In the genomic region with DNA sequence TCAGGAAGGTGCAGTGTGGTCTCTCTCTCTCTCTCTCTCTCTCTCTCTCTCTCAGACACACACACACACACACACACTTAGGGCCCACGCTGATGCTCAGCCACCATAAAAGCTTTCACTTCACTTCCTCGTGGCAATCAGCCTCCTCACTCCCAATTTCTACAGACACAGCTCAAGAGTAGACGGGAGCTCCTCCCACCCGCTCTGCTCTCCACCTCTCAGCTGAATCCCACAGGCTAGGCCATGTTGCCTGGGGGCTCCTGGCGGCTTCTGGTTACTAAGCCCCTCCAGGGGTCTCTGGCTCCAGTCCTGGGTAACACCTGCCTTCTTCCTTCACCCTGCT, we compare ENCODE assay signal across 1 mouse cellular context.
TF ChIP-seq lines count a peak whose summit lies in the region.

No protein-coding gene starts in this region.

TF ChIP-seq in CH12.LX, 34 proteins besides CTCF, POLR2A, EP300 and RAD21 (continued from another document):
- TF ChIP-seq RCOR1 (conservative IDR thresholded peaks at IDR 0.05; ENCODE audit: low read depth, low read length) (no peak), ZKSCAN1 (IDR thresholded peaks at IDR 0.05; ENCODE audit: borderline replicate concordance, low read depth, low read length) (no peak), SMC3 (IDR thresholded peaks at IDR 0.05; ENCODE audit: low read depth, low read length) (no peak), USF1 (IDR thresholded peaks at IDR 0.05; ENCODE audit: low read depth, low read length) (no peak)
